Mouse (Mus musculus) cerebellum, adult 2 months (tissue): ENCODE results near the gene Ggt1. TPM values are rescaled to one million over a fixed set of nuclear protein-coding genes. Genes with fewer than 3 reads are reported as not detected.

Experiments
- DNase-seq, 2 experiments: peaks; one replicate each; pipeline ENCODE4 v3.0.0; 2021
- H3K27ac ChIP-seq: fragments of 200-500 bp; 2 replicates; pipeline ENCODE4 v1.5.1; 2012; ENCODE audit warnings: low read length, control low read depth, inconsistent platforms; ENCODE audit not compliant: insufficient read depth
- H3K27me3 ChIP-seq: fragments of 200-500 bp; 2 replicates; pipeline ENCODE4 v1.6.1; 2012; ENCODE audit warnings: inconsistent platforms, mild to moderate bottlenecking, low read length, moderate library complexity; ENCODE audit not compliant: control insufficient read depth, insufficient read depth
- H3K4me1 ChIP-seq: fragments of 200-500 bp; 2 replicates; pipeline ENCODE4 v1.6.1; 2011; ENCODE audit warnings: low read length; ENCODE audit not compliant: control insufficient read depth, insufficient read depth
- H3K4me3 ChIP-seq: fragments of 200-500 bp; replicated peaks from 2 replicates; pipeline ENCODE3; 2011; ENCODE audit warnings: mild to moderate bottlenecking, low read depth, low read length, control low read depth; ENCODE audit not compliant: insufficient read depth
- CTCF ChIP-seq: fragments of 200-500 bp; IDR thresholded peaks from 2 replicates; pipeline ENCODE4 v1.5.1; 2011; ENCODE audit warnings: low read depth, mild to moderate bottlenecking, control low read depth, low read length, moderate library complexity, borderline replicate concordance; ENCODE audit not compliant: insufficient read depth
- POLR2A ChIP-seq: fragments of 200-500 bp; IDR thresholded peaks from 2 replicates; pipeline ENCODE4 v1.6.1; 2011; ENCODE audit warnings: low read length, control low read depth, borderline replicate concordance; ENCODE audit not compliant: insufficient read depth
- WGBS: fragments of 180-500 bp; shearing (Covaris S2); methylation state at CpG from one replicate; pipeline ENCODE4 v1.1.7; 2018; 5-methylcytosine and 5-hydroxymethylcytosine counted together
- polyA plus RNA-seq: library from polyadenylated mRNA; depleted of rRNA; stranded (reverse); fragments of >200 nt; gene quantifications from 2 replicates; pipeline ENCODE4 v1.2.3, GENCODE M21; 2012

Gene Ggt1
- polyA plus RNA-seq, 1 experiment = 3.5 TPM

DNA sequence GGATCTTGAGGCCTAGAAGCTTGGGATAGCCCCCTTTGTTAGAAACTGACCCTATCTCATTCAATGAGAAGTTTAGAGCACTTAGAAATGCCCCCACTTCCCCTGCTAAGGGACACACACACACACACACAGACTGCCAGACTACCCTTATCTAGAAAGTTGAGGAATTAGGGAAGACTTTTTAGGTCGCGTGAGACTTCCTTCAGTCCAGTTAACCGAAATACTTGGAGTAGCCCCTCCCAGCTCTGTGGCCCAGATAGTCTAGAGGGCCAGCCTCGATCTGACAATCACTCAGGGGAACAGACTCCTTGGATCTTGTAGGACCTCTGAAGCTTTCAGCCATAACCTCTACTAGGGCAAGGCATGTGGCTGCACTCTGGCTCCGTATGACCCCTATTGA, 6.6 kb downstream of the Ggt1 start:
- no peaks in the 10 kb centered on the region for H3K27me3 ChIP-seq
- no peaks in the 10 kb centered on the region for H3K4me1 ChIP-seq
- no peak for DNase-seq
- no peak overlapping the region for H3K4me3 ChIP-seq
- no peak overlapping the region for H3K27ac ChIP-seq
- TF ChIP-seq POLR2A (no peak), CTCF (no peak)
- WGBS = 53% methylated on average over 5 of the region's 5 CpGs

GRCm38 (mm10) chr10:75568441-75568840, 7.0 kb downstream of the Ggt1 start:
- H3K4me1 ChIP-seq = no peaks in the 10 kb centered on the region
- H3K27ac ChIP-seq = no peak overlapping the region
- no peak for TF ChIP-seq CTCF
- no peak for TF ChIP-seq POLR2A
- DNase-seq = no peak
- WGBS = 15% methylated on average over 11 of the region's 11 CpGs
- no peaks in the 10 kb centered on the region for H3K27me3 ChIP-seq
- no peak overlapping the region for H3K4me3 ChIP-seq

DNA sequence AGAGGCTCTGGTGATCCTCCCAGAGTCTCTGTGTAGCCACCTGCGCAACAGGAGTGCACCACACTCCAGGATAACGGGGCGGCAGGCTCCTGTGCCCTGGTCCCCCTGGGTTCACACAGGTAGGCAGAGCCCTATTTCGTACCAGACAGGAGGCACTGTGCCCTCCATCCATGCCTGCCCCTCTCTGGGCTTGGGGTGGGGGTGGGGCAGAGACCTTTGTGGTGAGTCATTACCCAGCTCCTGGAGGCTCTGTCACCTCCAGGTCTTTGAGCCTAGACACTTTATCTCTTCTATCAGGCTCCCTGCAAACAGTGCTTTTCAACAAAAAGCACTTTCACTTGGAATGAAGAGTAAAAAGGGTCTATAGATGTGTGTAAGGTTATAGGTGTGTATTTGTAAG, 7.4 kb downstream of the Ggt1 start:
- Histone ChIP-seq H3K27ac (no peak overlapping the region), H3K4me1 (no peaks in the 10 kb centered on the region), H3K4me3 (no peak overlapping the region), H3K27me3 (no peaks in the 10 kb centered on the region)
- no peak for DNase-seq
- no peak for TF ChIP-seq POLR2A
- no peak for TF ChIP-seq CTCF
- WGBS = 40% methylated on average over 4 of the region's 4 CpGs

GRCm38 (mm10) chr10:75570981-75571657, 9.7 kb downstream of the Ggt1 start:
- no peaks in the 10 kb centered on the region for H3K4me1 ChIP-seq
- 41% methylated on average over 10 of the region's 10 CpGs for WGBS

DNA sequence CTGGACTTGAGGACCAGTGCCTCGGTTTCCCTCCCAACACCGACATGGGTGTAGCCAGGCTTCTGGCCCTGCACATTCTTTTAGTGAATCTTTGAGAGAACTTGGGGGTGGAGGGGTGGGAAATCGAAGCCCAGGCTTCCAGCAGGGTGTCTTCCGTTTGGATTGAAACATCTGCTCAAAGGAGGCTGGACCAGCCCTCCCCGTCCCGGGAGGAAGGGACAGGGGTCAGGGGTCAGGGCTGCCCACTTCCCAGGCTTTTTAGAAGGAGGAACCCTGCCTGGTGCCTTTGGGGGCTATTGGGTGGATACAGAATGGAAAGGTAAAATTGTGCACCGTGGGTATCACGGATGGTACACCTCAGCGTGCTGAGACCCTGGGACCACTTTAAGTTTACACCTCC, 10.5 kb downstream of the Ggt1 start:
- H3K4me3 ChIP-seq = no peak overlapping the region
- 24% methylated on average over 9 of the region's 9 CpGs for WGBS
- no peak overlapping the region for H3K27ac ChIP-seq
- TF ChIP-seq CTCF (no peak), POLR2A (no peak)
- DNase-seq = no peak
- H3K27me3 ChIP-seq = no peaks in the 10 kb centered on the region
- no peaks in the 10 kb centered on the region for H3K4me1 ChIP-seq

More at GRCm38 (mm10) chr10:75570981-75571657, 9.7 kb downstream of the Ggt1 start:
- Histone ChIP-seq H3K27ac (no peak overlapping the region), H3K4me3 (no peak overlapping the region), H3K27me3 (no peaks in the 10 kb centered on the region)
- TF ChIP-seq CTCF (no peak), POLR2A (no peak)
- DNase-seq = no peak

GRCm38 (mm10) chr10:75573181-75573580, 11.8 kb downstream of the Ggt1 start:
- H3K4me3 ChIP-seq = no peak overlapping the region
- DNase-seq = no peak
- no peak overlapping the region for H3K27ac ChIP-seq
- 58% methylated on average over 10 of the region's 10 CpGs for WGBS
- no peaks in the 10 kb centered on the region for H3K4me1 ChIP-seq
- TF ChIP-seq CTCF (no peak), POLR2A (no peak)
- no peaks in the 10 kb centered on the region for H3K27me3 ChIP-seq

- H3K27me3 ChIP-seq = no peaks in the 10 kb centered on the region
- no peaks in the 10 kb centered on the region for H3K4me1 ChIP-seq
- no peak for TF ChIP-seq CTCF
- no peak for TF ChIP-seq POLR2A
- no peak overlapping the region for H3K27ac ChIP-seq
- WGBS = 89% methylated on average over 9 of the region's 9 CpGs
- DNase-seq = no peak
- no peak overlapping the region for H3K4me3 ChIP-seq
Measured at GRCm38 (mm10) chr10:75573965-75574364, 12.6 kb downstream of the Ggt1 start.

DNA sequence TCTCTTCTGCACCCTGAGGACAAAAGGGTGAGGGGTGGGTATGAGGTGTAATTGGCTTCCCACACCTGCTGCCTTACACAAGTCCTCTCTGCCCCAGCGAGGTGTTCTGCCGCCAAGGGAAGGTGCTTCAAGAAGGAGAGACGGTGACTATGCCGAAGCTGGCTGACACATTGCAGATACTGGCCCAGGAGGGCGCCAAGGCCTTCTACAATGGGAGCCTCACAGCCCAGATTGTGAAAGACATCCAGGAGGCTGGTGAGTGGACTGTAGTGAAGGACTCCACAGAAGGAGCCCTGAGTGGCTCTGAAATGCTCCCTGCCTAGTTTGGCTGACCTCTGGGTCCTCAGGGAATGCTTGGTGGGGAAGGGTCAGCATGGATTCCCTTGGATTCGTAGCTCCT, 17.7 kb downstream of the Ggt1 start:
- H3K27ac ChIP-seq = no peak overlapping the region
- DNase-seq = no peak
- no peak overlapping the region for H3K4me3 ChIP-seq
- 76% methylated on average over 6 of the region's 6 CpGs for WGBS
- no peak for TF ChIP-seq CTCF
- TF ChIP-seq POLR2A = no peak
- no peaks in the 10 kb centered on the region for H3K4me1 ChIP-seq
- H3K27me3 ChIP-seq = no peaks in the 10 kb centered on the region
